25 mouse cellular contexts compared by ENCODE assay signal in genomic region chr11:121415351-121415750, GRCm38 (mm10). TPM values are rescaled to one million over a fixed set of nuclear protein-coding genes. Genes with fewer than 3 reads are reported as not detected.
DNase-seq lines count a peak whose midpoint lies in the region; TF ChIP-seq lines count a peak whose summit lies in the region.
"Had no signal": no experiment of that assay in that cellular context is flagged by ENCODE, and none has a peak within 500 bp of the region (broad histone marks: within the 10 kb centered on the region; RNA-seq: fewer than 3 reads in every experiment).

No protein-coding gene starts in this region.

- intact Hi-C loops in heart, adult 2 months (cut with DNase I), result no loop called here

- no peak for TF ChIP-seq EP300 in heart, adult 2 months (IDR thresholded peaks at IDR 0.05; ENCODE audit: insufficient read depth, low read depth, low read length)

- no peak overlapping the region for H3K4me3 ChIP-seq in heart, adult 2 months
- no peak overlapping the region for H3K4me3 ChIP-seq in lung, adult 2 months (replicated peaks; ENCODE audit: extremely low read depth, low read depth, low read length)
- H3K4me3 ChIP-seq: embryonic facial prominence, embryonic 10.5 days; embryonic facial prominence, embryonic 15.5 days; forebrain, embryonic 12.5 days; layer of hippocampus, adult 2 months; megakaryocyte, embryonic 14.5 days; midbrain, embryonic 12.5 days; neural tube, embryonic 13.5 days had no signal

- WGBS in heart, adult 2 months, result 25% methylated on average over 5 of the region's 5 CpGs
- 17% methylated on average over 5 of the region's 5 CpGs for WGBS in lung, adult 2 months

- TF ChIP-seq POLR2A in heart, adult 2 months (IDR thresholded peaks at IDR 0.05; ENCODE audit: insufficient read depth, low read depth, low read length), result no peak
- TF ChIP-seq POLR2A in lung, adult 2 months (IDR thresholded peaks at IDR 0.05; ENCODE audit: borderline replicate concordance, extremely low read depth, low read depth, low read length), result no peak

- no peaks in the 10 kb centered on the region for H3K36me3 ChIP-seq in heart, adult 2 months (ENCODE audit: control insufficient read depth, insufficient read depth, low read length)
- H3K36me3 ChIP-seq: embryonic facial prominence, embryonic 10.5 days; embryonic facial prominence, embryonic 15.5 days; forebrain, embryonic 12.5 days; midbrain, embryonic 12.5 days; neural tube, embryonic 13.5 days had no signal

- H3K27ac ChIP-seq in heart, adult 2 months, result no peak overlapping the region
- H3K27ac ChIP-seq: embryonic facial prominence, embryonic 10.5 days; embryonic facial prominence, embryonic 15.5 days; forebrain, embryonic 12.5 days; layer of hippocampus, adult 2 months; liver, embryonic 14.5 days; midbrain, embryonic 12.5 days; neural tube, embryonic 13.5 days had no signal

- peaks cover 1% of the 10 kb centered on the region; the same call in 1 of the 2 replicates for H3K4me1 ChIP-seq in heart, adult 2 months (ENCODE audit: control insufficient read depth, insufficient read depth, low read length)
- peaks cover 9% of the 10 kb centered on the region for H3K4me1 ChIP-seq in lung, adult 2 months (ENCODE audit: control insufficient read depth, insufficient read depth, low read length)

- DNase-seq in heart, adult 11 months, result peak; percentile 81
- DNase-seq in heart, adult 2 months, result no peak
- DNase-seq in lung, adult 18-20 months, result peak; percentile 17 to 48
- DNase-seq in lung, adult 2 months, result no peak
- peak; percentile 42 for DNase-seq in lung, postnatal 36 days
- no peak for DNase-seq in right cerebral cortex, postnatal 36 days (ENCODE audit: low spot score in 2 of 2)
- no peak for DNase-seq in adrenal gland, adult 18-20 months (ENCODE audit: low spot score in 2 of 2)
- DNase-seq: adrenal gland, adult 2 months; cerebellum, adult 2 months; cerebellum, postnatal 25 days; forebrain, postnatal 0 days; gastrocnemius, postnatal 14 days; heart, postnatal 14 days; kidney, adult 8-10 months; kidney, postnatal 25 days; left cerebral cortex, postnatal 4 days had no signal

- no peak for TF ChIP-seq CTCF in heart, adult 2 months (IDR thresholded peaks at IDR 0.05)
- TF ChIP-seq CTCF in lung, adult 2 months (IDR thresholded peaks at IDR 0.05; ENCODE audit: insufficient read depth, low read length), result no peak

- no peaks in the 10 kb centered on the region; the same call in 1 of the 2 replicates for H3K27me3 ChIP-seq in heart, adult 2 months (ENCODE audit: control insufficient read depth, insufficient read depth, low read length)
- H3K27me3 ChIP-seq: embryonic facial prominence, embryonic 15.5 days; forebrain, embryonic 12.5 days; midbrain, embryonic 12.5 days; neural tube, embryonic 13.5 days had no signal

- no peak overlapping the region for H3K9ac ChIP-seq in heart, adult 2 months (ENCODE audit: low read depth, low read length)
- H3K9ac ChIP-seq: embryonic facial prominence, embryonic 15.5 days; forebrain, embryonic 12.5 days; forebrain, postnatal 0 days; liver, embryonic 14.5 days; midbrain, embryonic 12.5 days; neural tube, embryonic 13.5 days had no signal

- H3K79me2 ChIP-seq in heart, adult 2 months (replicated peaks; ENCODE audit: control insufficient read depth, insufficient read depth, low read length), result no peaks in the 10 kb centered on the region

RNA-seq across cellular contexts. Expression of gene Fn3krp, which starts 5.8 kb away (rescaled TPM):
- total RNA-seq in heart, adult 2 months (2021), result 1 to 10 TPM; 6.2 to 6.9 TPM
- 7.1 and 9.1 TPM in 2 replicates for polyA plus RNA-seq in heart, adult 2 months (2012; rRNA removed)
- 6.1 and 9.0 TPM in 2 replicates for polyA plus RNA-seq in lung, adult 2 months (2012; rRNA removed)
- 10 to 100 TPM; 17.3 to 21.8 TPM for total RNA-seq in adrenal gland, adult 18-20 months (2021)

RNA-seq across cellular contexts. Expression of gene Fn3k, which starts 19.4 kb away (rescaled TPM):
- total RNA-seq in heart, adult 2 months (2021), result 10 to 100 TPM; 23.6 to 26.3 TPM
- 20.4 and 23.7 TPM in 2 replicates for polyA plus RNA-seq in heart, adult 2 months (2012; rRNA removed)
- polyA plus RNA-seq in lung, adult 2 months (2012; rRNA removed), result 1.7 and 3.3 TPM in 2 replicates
- total RNA-seq in adrenal gland, adult 18-20 months (2021), result 10 to 100 TPM in 1 of 2 experiments, 1 to 10 TPM in 1; 9.5 to 15.8 TPM
- polyA plus RNA-seq: CD4-positive, CD25-positive, alpha-beta regulatory T cell, adult 4 months had no signal

RNA-seq across cellular contexts. Expression of gene Rab40b, which starts 27.3 kb away (rescaled TPM):
- 1 to 10 TPM in 1 of 2 experiments, under 1 TPM in 1; 0.91 to 1.5 TPM for total RNA-seq in heart, adult 2 months (2021)
- 2.0 and 2.8 TPM in 2 replicates for polyA plus RNA-seq in heart, adult 2 months (2012; rRNA removed)
- 2.4 and 2.7 TPM in 2 replicates for polyA plus RNA-seq in lung, adult 2 months (2012; rRNA removed)
- 1 to 10 TPM; 5.4 to 6.0 TPM for total RNA-seq in adrenal gland, adult 18-20 months (2021)
- polyA plus RNA-seq: CD4-positive, CD25-positive, alpha-beta regulatory T cell, adult 4 months had no signal

RNA-seq across cellular contexts. Expression of gene Tbcd, which starts 36.4 kb away (rescaled TPM):
- 10 to 100 TPM; 10.6 to 11.4 TPM for total RNA-seq in heart, adult 2 months (2021)
- polyA plus RNA-seq in heart, adult 2 months (2012; rRNA removed), result 17.4 and 20.3 TPM in 2 replicates
- polyA plus RNA-seq in lung, adult 2 months (2012; rRNA removed), result 39.0 and 51.3 TPM in 2 replicates
- total RNA-seq in adrenal gland, adult 18-20 months (2021), result 10 to 100 TPM; 27.9 to 36.7 TPM

Comparison
In these comparisons a context has a peak if more than half of its experiments do, and no peak if none do; other contexts are left out.
1. DNase-seq: peak in heart, adult 11 months (single experiment), lung, adult 18-20 months (2 of 2) and lung, postnatal 36 days (single experiment); none in heart, adult 2 months (0 of 2), lung, adult 2 months (single experiment), right cerebral cortex, postnatal 36 days (0 of 2) and adrenal gland, adult 18-20 months (0 of 2).